Mouse (Mus musculus) ovary, adult 2 months (tissue): ENCODE data around the gene Rcan3. TPM values are rescaled to one million over a fixed set of nuclear protein-coding genes. Genes with fewer than 3 reads are reported as not detected.

Experiments used
- polyA plus RNA-seq: library from polyadenylated mRNA; depleted of rRNA; stranded (reverse); fragments of >200 nt; gene quantifications from 2 replicates; pipeline ENCODE4 v1.2.3, GENCODE M21; 2012; rRNA removed

Gene Rcan3
- polyA plus RNA-seq = 17.8 and 20.4 TPM in 2 replicates

GRCm38 (mm10) chr4:135433443-135434394 is at the start of gene Rcan3:
TSS of gene Rcan3 (minus strand) at chr4:135433853.

GRCm38 (mm10) chr4:135397991-135398390 is 35.7 kb downstream of the Rcan3 start, which contains the start of gene Ncmap:
TSS of gene Ncmap (minus strand) at chr4:135398227.

Other genes starting within 250 kb of the Rcan3 start
- 62.3 and 67.9 TPM in 2 replicates for gene Clic4, start 161.0 kb downstream of the Rcan3 start, polyA plus RNA-seq
- gene Srrm1, start 80.5 kb downstream of the Rcan3 start, polyA plus RNA-seq = 13.2 and 19.5 TPM in 2 replicates
- 3.6 and 5.2 TPM in 2 replicates for gene Ncmap, start 35.6 kb downstream of the Rcan3 start, polyA plus RNA-seq
- 0.80 and 1.8 TPM in 2 replicates for gene Stpg1, start 60.9 kb upstream of the Rcan3 start, polyA plus RNA-seq
- 28.9 TPM in 2 replicates for gene Nipal3, start 61.2 kb upstream of the Rcan3 start, polyA plus RNA-seq
- gene Grhl3, start 139.8 kb upstream of the Rcan3 start, polyA plus RNA-seq = 0.25 and 0.38 TPM in 2 replicates